ENCODE assay signal across 20 mouse cellular contexts in the genomic region with DNA sequence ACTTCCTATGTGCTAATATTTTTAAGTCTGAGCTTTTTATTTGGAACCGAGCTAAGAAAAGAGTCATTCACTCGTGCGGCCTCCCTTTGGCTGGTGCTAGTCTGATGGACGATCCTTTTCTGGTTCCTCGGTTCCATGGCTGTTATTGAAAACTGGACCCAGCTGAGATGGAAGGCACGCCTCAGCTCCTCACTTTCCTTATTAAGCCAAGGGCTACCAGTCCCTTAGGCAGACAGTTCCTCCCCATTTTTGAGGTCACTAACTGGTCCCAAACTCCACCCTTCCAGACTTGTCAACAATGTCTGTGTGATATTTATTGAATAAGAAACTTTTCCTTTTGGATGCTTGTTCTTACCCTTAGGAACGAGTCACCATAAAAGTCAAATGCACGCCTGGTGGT.
DNase-seq lines count a peak whose midpoint lies in the region; TF ChIP-seq lines count a peak whose summit lies in the region.
"Had no signal": no experiment of that assay in that cellular context is flagged by ENCODE, and none has a peak within 500 bp of the region (broad histone marks: within the 10 kb centered on the region; RNA-seq: fewer than 3 reads in every experiment).

No protein-coding gene starts in this region.

- H3K4me1 ChIP-seq in embryonic fibroblast, embryonic 13.5 days (ENCODE audit: control insufficient read depth, insufficient read depth, low read length), result peaks cover 6% of the 10 kb centered on the region
- no peaks in the 10 kb centered on the region; the same call in 1 of the 2 replicates for H3K4me1 ChIP-seq in cerebellum, adult 2 months (ENCODE audit: control insufficient read depth, insufficient read depth, low read length)
- H3K4me1 ChIP-seq: embryonic facial prominence, embryonic 15.5 days; forebrain, embryonic 12.5 days; hindbrain, embryonic 12.5 days had no signal

- H3K27me3 ChIP-seq in myocyte (ENCODE audit: control insufficient read depth, insufficient read depth, insufficient read length), result no peaks in the 10 kb centered on the region
- no peaks in the 10 kb centered on the region for H3K27me3 ChIP-seq in cerebellum, adult 2 months (ENCODE audit: control insufficient read depth, insufficient read depth, low read length)
- H3K27me3 ChIP-seq: embryonic facial prominence, embryonic 15.5 days; forebrain, embryonic 12.5 days; hindbrain, embryonic 12.5 days; Patski had no signal

- peak; percentile 73 for DNase-seq in heart, adult 11 months
- no peak for DNase-seq in heart, adult 8-10 months (ENCODE audit: low spot score)
- no peak for DNase-seq in cerebellum, adult 2 months
- DNase-seq in lung, adult 18-20 months, result no peak
- DNase-seq in left cerebral cortex, adult 8-10 months (ENCODE audit: low spot score in 2 of 2), result no peak
- DNase-seq: adrenal gland, postnatal 14 days; cerebellum, adult 18-20 months; cerebellum, postnatal 14 days; embryo, embryonic 11 days; forebrain, postnatal 0 days; gastrocnemius, postnatal 25 days; heart, postnatal 10 days; heart, postnatal 4 days had no signal

- no peaks in the 10 kb centered on the region for H3K79me2 ChIP-seq in myocyte (ENCODE audit: control insufficient read depth, insufficient read depth)

- WGBS in cerebellum, adult 2 months, result 80% methylated on average over 8 of the region's 8 CpGs

- no peak overlapping the region for H3ac ChIP-seq in myocyte (ENCODE audit: control insufficient read depth, insufficient read length)

- peak overlapping the region; percentile 20 for H3K4me2 ChIP-seq in myocyte (ENCODE audit: low read depth)
- H3K4me2 ChIP-seq: embryonic facial prominence, embryonic 15.5 days; forebrain, embryonic 12.5 days; hindbrain, embryonic 12.5 days had no signal

- TF ChIP-seq POLR2A in embryonic fibroblast, embryonic 13.5 days (IDR thresholded peaks at IDR 0.05; ENCODE audit: low read depth, low read length), result no peak
- no peak for TF ChIP-seq POLR2A in myocyte (IDR thresholded peaks at IDR 0.05; ENCODE audit: insufficient read length, low read depth)
- TF ChIP-seq POLR2A in cerebellum, adult 2 months (IDR thresholded peaks at IDR 0.05; ENCODE audit: borderline replicate concordance, insufficient read depth, low read length), result no peak

- peak overlapping the region; percentile 57 for H3K27ac ChIP-seq in embryonic fibroblast, embryonic 13.5 days (ENCODE audit: insufficient read depth, low read length)
- H3K27ac ChIP-seq in cerebellum, adult 2 months (ENCODE audit: insufficient read depth, low read length), result no peak overlapping the region
- H3K27ac ChIP-seq: embryonic facial prominence, embryonic 15.5 days; forebrain, embryonic 12.5 days; hindbrain, embryonic 12.5 days had no signal

- H3K4me3 ChIP-seq in embryonic fibroblast, embryonic 13.5 days (ENCODE audit: insufficient read depth, low read length), result no peak overlapping the region
- H3K4me3 ChIP-seq in myocyte, result no peak overlapping the region
- no peak overlapping the region for H3K4me3 ChIP-seq in cerebellum, adult 2 months (replicated peaks; ENCODE audit: insufficient read depth, low read depth, low read length)
- H3K4me3 ChIP-seq: embryonic facial prominence, embryonic 15.5 days; forebrain, embryonic 12.5 days; heart, embryonic 10.5 days; hindbrain, embryonic 12.5 days had no signal

- no peaks in the 10 kb centered on the region for H3K36me3 ChIP-seq in myocyte (ENCODE audit: control insufficient read depth, insufficient read depth)
- H3K36me3 ChIP-seq: embryonic facial prominence, embryonic 15.5 days; forebrain, embryonic 12.5 days; heart, embryonic 10.5 days; hindbrain, embryonic 12.5 days had no signal

- TF ChIP-seq CTCF in embryonic fibroblast, embryonic 13.5 days (IDR thresholded peaks at IDR 0.05; ENCODE audit: borderline replicate concordance, insufficient read depth, low read length), result no peak
- TF ChIP-seq CTCF in cerebellum, adult 2 months (IDR thresholded peaks at IDR 0.05; ENCODE audit: borderline replicate concordance, insufficient read depth, low read depth, low read length), result no peak

TF ChIP-seq in myocyte, 11 proteins besides CTCF, POLR2A, EP300 and RAD21:
- TF ChIP-seq CEBPB (IDR thresholded peaks at IDR 0.05; ENCODE audit: insufficient read depth, poor library complexity, severe bottlenecking) (no peak), TCF12 (IDR thresholded peaks at IDR 0.05; ENCODE audit: insufficient read depth, poor library complexity, severe bottlenecking) (no peak), TCF3 (IDR thresholded peaks at IDR 0.05; ENCODE audit: insufficient read length, low read depth) (no peak), E2F4 (IDR thresholded peaks at IDR 0.05; ENCODE audit: insufficient read depth) (no peak), POLR2AphosphoS2 (IDR thresholded peaks at IDR 0.05; ENCODE audit: insufficient read length, low read depth) (no peak), USF1 (IDR thresholded peaks at IDR 0.05; ENCODE audit: low read depth) (no peak), MYOG (IDR thresholded peaks at IDR 0.05; ENCODE audit: control insufficient read depth in 1 of 3, insufficient read depth in 1 of 3, insufficient read length in 2 of 3, low read depth in 2 of 3) (no peak), SRF (IDR thresholded peaks at IDR 0.05; ENCODE audit: control insufficient read depth, insufficient read length, low read depth) (no peak), MAX (IDR thresholded peaks at IDR 0.05; ENCODE audit: low read depth) (no peak), MYOD1 (IDR thresholded peaks at IDR 0.05; ENCODE audit: control insufficient read depth in 1 of 3, insufficient read length in 2 of 3, low read depth in 2 of 3) (no peak), REST (IDR thresholded peaks at IDR 0.05; ENCODE audit: insufficient read depth, insufficient read length) (no peak)
